Mouse (Mus musculus) yolk sac, embryonic 10.5 days (tissue): ENCODE results near the gene Ptprd.
A peak's percentile ranks its signal among the peaks of the same experiment; 100 is the strongest.

ENCODE experiments used
- DNase-seq: peaks from one replicate; pipeline ENCODE4 v3.0.0-alpha.2; 2017; ENCODE audit warnings: low spot score

Ptprd gene

DNA sequence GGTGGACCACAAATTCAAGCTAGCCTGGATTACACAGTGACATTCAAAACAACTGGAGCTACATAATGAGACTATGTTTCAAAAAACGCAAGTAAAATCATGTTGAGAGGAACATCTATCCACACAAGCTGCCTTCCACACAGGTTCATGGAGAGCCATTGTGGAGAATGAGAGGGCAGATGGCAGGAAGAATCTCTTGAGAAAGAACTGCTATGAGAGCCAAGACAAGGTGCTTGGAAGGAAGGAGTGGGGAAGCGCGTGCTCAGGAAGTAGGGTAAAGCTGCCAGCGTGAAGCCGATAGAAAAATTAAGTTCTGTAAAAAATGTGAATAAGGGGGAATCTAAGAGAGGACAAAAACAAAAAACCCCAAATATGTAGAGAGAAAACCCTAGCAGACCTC lies 1808.5 kb downstream of the Ptprd start:
- DNase-seq: no peak

DNA sequence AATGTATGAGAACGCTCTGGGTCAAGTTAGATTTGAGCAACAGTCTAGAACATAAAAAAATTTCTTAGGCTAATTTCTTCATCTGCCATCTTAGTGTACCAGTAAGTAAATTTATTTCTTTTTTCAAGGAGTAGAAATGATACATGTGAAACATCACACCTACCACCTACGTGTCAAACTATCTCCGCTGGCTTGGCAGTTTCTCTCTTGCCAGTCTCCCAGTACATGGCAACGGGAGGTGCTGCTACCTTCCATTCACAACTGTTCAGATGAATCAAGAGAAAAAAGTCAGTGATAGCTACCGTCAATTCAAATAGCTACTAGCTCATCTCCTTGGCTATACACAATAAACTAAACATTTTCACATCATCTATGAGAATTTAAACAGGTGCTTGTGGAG lies 1823.9 kb downstream of the Ptprd start:
- DNase-seq: no peak

DNA sequence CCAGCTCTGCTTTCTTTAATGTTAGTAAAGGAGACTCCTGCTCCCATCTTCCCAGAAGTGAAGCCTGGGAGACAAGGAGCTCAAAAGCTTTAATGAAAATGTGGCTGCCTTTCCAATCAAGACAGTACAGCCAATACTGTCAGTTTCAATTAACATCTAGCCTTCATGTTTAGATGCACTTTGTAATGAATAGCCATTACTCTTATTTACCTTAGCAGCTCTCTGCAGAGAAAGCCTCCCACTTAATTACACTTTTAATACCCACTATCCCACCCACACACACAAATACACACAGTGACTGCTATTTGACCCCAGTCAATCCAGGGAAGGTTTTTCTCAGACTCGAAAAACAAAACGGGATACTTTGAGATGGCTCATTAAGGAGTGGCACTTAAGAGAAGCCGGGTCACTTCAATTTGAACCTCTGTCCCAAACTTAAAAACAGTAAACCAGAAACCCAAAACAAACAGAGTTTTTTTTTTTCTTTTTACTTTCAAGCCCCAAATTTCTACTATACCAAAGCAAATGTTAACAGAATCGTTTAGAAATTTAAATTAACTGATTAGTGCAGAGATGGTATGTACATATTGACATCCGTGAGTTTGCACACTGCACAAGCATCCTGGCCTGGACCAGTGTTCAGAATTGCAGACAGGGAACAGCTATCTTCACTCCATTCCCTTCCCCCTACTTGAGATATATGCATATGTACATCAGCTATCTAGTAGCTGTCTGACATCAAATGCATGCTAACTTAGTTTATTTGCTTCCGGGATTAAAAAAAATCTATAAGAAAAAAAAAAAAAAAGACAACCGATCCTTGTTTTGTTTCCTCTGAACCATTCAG lies 1824.6 kb downstream of the Ptprd start:
- DNase-seq: no peak

DNA sequence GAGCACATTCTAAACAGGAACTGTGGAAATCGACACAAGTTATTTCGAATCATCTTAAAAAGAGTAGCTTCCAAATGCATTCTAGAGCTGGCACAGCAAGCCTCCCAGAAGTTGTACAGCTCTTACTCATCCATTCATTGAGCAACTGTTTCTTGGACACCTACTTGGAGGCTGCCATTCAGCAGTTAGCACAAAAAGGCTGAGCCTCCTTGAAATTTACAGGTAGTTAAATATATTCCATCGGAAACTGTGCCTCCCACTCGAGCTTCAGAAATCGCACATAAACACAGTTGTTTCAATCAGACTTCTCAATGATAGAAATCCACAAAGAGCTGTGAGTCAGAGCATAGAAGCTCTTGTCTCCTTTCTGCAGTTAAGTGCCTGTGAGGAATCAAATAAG lies 1825.9 kb downstream of the Ptprd start:
- no peak for DNase-seq

DNA sequence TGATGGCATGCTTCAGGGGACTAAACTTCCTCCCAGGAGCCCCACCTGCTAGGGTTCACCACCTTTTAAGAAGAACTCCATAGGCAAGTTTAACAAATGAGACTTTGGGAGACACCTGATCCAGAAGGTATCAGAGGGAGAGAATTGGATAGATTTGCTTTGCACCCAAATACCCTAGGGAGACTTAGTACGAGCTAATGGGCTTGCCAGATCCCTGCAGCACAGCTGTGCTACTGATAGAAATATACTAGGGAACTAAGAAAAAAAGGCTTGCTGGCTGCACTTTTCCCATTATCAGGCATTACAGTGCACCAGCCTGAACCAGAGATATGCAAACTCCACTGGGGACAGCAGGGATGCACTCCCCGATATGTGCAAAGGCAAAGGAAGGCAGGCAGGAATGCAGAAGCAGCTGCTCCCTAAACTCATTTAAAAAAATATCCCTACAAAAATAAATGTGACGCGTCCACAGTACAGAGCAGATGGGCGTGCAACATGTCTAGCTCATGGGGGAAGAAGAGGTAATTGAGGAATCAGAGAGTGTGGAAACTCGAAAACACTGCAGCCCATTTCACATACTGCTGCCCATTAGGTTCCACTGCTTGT lies 1831.3 kb downstream of the Ptprd start:
- no peak for DNase-seq

DNA sequence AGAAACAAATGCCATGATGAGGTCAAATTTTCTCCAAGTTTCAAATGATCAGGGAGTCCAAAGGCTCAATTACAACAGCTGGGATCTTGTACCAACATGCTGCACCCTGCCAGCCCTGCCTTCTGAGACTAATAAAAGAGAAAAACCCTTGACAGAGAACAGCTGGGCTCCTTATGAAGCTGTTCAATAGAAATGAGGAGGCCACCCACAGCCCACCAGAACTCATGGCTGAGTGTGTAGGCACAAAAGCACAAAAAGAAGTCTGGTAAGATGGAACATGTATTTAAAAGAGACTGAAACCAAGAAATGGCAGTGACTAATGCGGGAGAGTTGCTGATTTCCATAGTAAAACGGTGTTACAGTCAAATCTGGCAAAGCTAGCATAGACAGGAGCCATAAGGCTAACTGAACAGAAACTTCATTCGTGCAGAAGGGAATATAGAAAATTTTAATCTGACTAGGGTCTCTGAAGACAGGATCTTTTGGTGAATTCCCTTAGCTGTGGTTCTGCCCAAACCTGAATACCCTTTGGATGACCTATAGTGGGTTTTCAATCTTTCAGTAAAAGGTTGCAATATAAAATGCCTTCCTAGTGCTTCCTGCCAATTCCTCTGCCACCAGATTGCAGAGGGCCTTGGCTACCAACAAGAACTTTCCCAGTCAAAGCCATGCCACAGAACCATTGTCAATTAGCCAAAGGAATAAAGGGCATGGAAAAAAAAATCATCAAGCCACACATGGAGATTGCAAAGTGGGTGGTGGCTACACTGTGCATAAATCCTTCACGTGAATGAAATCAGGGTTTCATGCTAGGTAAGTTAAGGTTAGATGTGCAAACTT lies 1841.5 kb downstream of the Ptprd start:
- DNase-seq: no peak

DNA sequence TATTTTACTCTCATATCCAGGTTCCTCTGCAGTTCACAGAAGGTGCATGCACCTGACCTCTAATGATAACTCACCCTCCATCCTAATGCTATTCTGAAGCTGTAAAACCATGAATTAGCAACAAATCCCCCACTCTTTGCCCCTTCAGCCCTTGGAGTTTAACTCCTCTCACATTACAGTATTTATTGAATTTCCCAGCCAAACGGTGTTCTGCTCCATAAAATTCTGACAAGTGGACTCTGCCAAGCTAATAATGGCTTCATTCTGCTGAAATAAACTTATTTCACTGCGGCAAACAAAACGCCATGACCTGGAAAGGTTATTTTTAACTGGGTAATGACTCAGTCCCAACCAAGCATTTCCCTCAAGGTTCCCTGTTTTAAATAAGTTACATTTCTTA lies 1842.7 kb downstream of the Ptprd start:
- no peak for DNase-seq

DNA sequence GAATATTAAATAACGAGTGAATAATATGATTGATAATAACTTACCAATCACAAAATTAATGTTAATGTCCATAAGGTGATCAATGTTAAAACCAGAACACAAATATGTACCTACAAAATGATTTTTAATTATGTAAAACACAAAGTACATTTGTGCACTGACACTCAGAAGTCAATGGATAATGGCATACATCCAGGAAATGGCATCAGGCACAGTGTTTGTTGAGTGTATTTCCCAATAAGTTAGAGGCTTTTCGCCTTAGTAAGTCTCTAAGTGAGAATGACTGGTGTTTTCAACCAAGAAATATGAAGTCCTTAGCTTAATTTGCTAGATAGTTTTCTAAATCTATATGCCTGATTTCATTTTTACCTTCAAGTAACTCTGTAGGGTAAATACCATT lies 1843.5 kb downstream of the Ptprd start:
- no peak for DNase-seq

DNA sequence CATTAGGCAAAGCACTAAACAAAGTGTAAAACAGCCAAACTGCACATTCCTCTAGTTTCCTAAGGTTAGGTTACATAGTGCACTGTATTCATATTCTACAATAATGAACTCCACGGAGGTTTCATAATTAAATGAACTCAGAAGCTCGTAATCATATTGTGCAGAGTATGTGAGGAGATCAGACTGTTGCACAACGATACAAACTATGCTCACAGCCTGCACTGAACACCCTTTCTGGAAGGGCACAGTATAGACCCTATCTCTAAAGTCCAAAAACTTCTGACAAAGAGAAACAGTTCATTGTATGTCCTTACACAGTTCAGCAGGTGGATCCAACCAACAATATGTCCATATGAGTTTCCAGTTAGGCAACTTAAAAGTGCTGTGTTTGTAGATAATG lies 1844.5 kb downstream of the Ptprd start:
- DNase-seq: no peak

DNA sequence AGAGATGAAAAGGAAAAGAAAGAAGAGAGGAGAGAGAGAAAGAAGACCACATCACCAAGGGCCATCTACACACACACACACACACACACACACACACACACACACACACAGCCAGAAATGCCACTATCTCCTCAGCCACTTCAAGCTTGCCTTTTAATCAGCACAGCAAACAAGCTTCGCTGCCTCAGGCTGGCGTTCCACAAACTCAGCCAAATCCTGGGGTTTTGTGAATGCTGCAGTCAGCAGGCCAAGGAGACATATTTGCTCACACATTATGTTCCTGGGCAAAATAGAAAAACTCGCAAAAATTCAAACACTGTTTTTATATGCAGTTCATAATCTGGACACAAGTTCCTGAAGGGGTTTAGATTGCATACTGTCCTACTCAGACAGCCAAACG lies 1845.9 kb downstream of the Ptprd start:
- no peak for DNase-seq

DNA sequence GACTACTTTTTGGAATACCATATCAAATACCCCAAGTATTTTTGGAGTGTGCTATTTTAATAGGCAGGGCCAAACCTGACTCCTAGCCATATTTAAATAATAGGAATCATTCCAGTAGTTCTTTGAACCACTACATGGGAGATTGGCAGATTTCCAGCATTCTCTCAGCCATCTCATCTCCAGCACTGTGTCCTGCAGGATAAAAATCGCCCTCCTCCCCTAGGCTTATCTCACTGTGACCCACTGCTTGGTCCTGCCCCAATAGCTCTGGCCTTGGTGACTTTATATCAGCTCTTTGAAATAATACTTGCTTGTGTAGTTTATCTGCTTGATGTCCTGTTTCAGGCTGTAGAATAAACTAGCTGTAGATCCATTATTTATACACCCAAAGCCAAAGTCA lies 1850.2 kb downstream of the Ptprd start:
- no peak for DNase-seq

DNA sequence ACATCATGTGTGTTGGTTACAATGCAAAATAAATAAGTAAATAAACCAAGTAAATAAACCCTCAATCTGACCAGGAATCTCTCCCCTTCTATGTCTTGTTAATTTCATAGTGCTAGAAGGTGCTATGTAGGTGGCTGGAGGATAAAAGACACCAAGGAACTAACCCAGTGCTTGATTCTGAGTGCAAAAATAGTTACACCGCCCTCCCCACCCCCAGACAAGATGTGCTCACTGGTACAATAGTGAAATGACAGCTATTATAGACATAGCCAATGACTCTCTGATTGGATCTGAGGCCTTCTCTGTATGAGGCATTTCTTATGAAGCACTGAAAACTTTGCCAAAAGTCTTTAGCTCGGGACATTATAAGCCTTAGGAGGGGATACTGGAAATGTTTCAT lies 1857.6 kb downstream of the Ptprd start:
- no peak for DNase-seq

DNA sequence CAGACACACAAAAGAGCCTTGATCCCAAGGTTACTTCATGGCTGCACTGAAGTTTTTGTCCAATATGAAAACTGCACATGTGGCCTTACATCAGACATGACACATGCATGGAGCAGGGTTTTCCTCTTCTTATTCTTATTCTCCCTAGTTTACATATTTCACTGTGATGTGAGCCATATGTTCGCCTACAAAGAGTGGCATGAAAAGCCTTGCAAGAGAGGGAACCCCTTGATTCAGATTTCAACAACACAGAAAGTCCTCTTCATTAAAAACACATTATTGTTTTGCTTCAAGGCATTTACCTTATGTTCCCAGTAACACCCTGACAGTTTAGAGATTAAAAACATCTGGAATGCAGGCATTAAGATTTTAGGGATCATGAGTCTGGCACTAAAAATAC lies 1859.3 kb downstream of the Ptprd start:
- no peak for DNase-seq

DNA sequence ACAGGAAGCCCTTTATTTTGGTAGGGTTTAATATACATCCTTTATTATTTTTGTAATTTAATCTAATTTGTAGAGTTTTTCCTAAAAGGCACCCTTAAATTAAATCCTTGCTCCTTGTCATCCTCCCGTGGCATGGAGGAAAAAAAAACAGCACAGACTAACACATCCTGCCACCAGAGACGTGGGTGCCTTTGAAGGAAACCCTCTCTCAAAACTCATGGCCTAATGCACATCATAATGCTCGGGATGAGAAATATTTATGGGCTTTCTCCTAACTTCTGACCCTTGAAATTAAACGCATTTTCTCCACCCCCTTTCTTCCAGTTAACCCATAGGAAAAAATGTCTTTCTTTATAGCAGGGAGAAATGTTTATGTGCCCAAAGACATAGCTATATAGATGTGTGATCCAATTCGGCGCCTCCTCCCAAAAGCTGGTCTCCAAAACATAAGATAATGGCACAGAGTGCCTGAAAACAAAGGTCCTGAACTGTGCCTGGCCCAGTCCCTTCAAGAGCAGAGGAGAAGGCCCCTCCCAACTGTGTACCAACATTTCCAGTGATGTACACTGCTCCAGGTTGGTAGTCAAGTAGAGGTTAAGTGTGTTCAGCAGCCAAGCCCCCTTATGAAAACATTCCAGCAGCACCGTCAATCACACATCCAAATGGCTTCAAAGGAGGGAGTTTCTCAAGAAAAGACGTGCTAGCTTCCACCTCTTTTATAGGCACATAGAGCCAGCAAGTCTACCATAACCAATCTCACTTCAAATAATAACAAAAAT lies 1860.4 kb downstream of the Ptprd start:
- no peak for DNase-seq

DNA sequence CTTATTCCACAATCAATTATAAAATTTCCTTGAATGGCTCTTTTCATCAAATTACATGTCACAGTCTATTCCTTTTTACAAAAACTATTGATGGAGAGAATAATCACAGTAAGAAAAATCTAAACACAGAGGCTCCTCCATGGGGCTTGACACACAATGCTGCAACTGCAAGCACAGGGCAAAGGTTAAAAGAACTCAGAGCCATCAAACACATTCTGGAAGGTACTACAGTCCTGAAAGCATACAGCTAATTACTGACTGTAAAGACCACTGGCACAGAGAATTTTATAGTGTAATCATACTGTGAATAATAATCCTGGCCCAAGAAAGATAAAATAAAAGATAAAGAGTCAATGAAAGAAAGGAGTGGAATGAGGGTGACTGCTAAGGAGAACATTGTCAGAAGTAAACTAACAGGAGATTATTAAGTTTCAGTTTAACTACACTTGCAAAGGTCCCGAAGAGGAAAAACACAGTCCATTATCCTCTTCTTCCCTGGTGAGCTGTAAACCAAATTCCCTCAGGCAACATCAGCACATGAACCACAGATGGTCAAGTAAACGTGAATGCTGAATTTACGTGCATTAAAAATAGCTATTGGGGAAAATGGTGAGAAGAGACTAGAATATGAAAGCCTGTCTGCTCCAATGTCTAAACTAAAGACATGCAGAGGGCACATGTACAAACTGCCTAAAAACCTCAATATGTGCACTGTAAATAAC lies 1861.4 kb downstream of the Ptprd start:
- no peak for DNase-seq

DNA sequence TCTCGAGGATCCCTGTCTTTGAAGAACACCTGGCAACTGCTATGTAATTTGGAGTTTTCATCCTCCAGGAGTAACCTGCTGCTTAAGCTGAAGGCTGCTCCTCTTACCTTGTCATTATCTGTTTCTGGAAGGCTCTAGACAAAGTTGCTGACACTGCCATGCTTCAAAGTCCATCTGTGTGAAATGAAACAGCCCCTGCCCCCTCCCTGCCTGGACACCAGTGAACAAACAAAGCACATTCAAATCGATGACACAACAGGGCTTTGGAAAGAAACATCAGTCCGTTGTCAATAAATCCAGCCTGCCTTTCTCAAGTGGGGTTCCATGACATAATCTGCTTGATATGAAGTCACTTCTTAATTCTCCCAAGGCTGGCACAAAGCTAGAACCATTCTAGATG lies 1867.7 kb downstream of the Ptprd start:
- peak; percentile 67 for DNase-seq

DNA sequence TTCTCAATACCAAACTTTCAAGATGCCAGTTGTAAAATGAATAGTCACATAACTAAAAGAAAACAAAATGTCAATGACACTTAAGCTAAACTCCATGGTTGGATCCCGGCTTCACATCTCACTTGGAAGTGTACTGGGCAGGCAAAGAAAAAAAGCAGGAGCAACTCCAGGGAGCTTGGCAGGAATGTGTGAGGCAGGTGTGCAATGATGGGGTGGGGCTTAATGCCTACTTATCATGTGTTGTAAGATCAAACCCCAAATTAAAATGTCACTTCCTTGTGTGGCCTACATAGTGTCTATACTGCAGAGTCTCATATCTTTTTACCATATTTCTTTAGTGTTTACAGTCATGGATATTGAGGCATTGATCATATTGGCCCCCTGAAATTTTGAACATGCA lies 1873.8 kb downstream of the Ptprd start:
- no peak for DNase-seq

DNA sequence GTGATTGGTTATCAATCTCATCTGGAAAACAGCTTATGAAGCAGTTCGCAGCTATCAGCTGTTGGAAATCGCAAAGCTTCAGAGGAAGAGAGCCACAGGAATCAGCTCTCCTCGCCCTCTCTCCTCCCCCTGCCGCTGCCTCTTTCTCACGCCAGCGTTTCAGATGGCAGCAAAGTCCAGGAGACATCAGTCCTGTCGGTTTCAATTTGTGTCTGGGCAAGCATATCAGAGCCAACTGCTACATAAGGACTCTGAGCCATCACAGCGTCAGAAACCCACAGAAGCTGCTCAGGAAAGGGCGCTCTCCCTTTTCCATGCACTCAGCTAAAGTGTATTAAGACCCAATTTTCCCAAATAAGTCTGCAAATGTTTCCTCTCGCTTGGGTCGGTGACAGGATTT lies 1884.4 kb downstream of the Ptprd start:
- peak; percentile 8 for DNase-seq

DNA sequence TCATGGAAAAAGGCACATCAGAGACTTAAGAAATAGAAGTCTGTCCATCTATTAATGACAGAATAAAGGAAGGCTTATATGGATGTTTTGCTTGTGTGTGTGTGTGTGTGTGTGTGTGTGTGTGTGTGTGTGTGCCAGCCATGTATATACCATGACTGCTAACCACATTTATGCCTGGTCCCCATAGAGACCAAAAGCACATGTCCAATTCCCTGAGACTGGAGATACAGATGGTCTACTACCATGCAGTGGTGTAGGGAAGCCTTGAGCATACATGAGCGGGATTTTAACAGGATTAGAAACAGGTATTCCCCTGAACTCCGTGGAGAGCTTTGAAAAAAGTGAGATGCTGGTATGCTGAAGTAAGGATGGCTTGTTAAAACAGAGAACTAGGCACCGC lies 1886.1 kb downstream of the Ptprd start:
- DNase-seq: no peak

DNA sequence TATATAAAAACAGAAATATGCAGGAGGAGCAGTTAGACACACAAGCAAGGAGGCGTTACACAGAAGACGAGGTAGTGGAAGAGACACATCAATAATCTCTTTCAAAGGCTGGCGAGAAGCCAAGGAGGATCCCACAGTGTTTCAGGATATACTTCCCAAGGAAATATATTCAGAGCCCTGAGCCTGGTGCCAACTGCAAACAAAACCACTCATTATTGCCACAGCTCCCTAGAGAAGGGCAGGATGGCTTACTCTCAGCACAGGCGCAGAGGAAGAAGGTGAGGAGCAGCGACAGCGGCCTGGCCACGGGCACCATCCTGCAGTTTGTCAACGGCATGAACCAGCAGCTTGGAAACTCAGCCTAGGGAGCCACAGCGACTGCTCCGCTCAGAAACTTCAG lies 1886.8 kb downstream of the Ptprd start:
- DNase-seq: no peak

DNA sequence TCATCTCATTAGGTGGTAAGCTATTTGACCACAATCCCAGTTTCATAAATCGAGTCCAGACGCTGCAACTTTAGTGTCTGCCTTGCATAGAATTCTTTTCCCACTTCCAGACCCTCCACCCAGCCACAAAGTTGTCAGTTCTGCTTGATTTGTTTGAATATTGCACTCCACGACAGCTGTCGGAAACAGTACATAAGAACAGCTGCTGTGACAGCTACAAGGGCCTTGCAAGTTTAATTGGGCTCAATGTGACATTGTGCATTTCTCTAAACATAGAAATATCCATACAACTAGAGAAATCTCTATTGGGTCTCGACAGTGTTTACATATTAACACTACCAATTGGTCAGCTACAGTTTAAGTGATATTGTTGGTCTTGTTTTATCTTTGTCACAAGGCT lies 1887.3 kb downstream of the Ptprd start:
- DNase-seq: no peak

DNA sequence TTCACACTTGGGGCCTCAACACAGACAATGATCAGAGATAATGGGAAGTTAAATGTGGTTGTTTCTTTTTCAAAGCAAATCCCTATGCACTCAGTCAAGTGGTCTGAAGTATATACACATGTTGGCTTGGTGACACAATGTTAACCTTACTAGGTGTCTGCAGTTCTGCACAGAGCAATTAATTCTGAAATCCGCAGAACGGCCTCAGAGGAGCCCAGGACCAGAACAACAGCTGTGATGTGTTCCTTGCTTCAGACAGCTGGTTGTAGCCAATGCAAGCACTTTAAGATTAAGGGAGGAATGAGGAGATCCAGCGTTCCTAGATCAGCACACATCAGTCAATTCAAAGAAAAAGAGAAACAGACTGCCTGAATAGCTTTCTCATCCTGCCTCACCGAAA lies 1891.9 kb downstream of the Ptprd start:
- DNase-seq: no peak
